Mouse (Mus musculus) bone marrow, adult 2 months (tissue): Measurements from ENCODE around the gene Ube2m.

Source experiments
- CTCF ChIP-seq: fragments of 200-500 bp; IDR thresholded peaks from 2 replicates; pipeline ENCODE4 v1.5.1; 2011; ENCODE audit warnings: low read length, control low read depth; ENCODE audit not compliant: control insufficient read depth, insufficient read depth
- POLR2A ChIP-seq: fragments of 200-500 bp; IDR thresholded peaks from 2 replicates; pipeline ENCODE4 v1.6.1; 2011; ENCODE audit warnings: low read depth, mild to moderate bottlenecking, control low read depth, low read length, borderline replicate concordance; ENCODE audit not compliant: control insufficient read depth

GRCm38 (mm10) chr7:13031983-13032382, 6.1 kb downstream of the Ube2m start:
- TF ChIP-seq CTCF (no peak), POLR2A (no peak)
